Mouse (Mus musculus) adrenal gland, postnatal 36 days (tissue): Measurements from ENCODE around the gene Gstp2. TPM values are rescaled to one million over a fixed set of nuclear protein-coding genes. Genes with fewer than 3 reads are reported as not detected.
"Not testable (repeated sequence)": the region's sequence is repeated elsewhere in the genome, so short reads cannot be mapped to it uniquely, and the experiment has no call there.

Experiments used
- DNase-seq, 2 experiments: peaks; one replicate each; pipeline ENCODE4 v3.0.0; 2021; ENCODE audit warnings: mixed read lengths in 1 of 2
- total RNA-seq, 2 experiments: library from RNA; stranded (reverse); gene quantifications; 2 replicates each; pipeline ENCODE4 v1.2.3; 2021

Gstp2 gene
- total RNA-seq, 2 experiments from 2014 or later: 56.1 to 59.7 TPM

DNA sequence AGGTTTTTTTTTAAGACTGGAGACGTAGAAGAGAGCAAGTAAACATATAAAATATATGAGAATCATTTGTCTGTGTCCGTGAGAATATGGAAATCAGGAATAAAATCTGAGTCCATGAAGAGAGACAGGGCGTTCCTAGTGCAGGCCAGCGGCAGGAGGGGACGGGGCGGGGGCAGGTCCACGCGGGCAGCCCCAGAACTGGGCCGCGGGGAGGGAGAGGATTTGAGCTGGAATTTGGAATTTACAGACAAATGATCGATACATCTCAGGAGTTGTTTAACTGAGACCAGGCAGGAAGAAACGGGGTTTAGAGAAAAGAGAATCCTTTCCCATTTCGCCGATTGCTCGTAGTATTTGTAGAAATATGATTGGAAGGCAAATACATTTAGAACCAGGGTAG is 24.5 kb upstream of the Gstp2 start:
- DNase-seq: no peak

DNA sequence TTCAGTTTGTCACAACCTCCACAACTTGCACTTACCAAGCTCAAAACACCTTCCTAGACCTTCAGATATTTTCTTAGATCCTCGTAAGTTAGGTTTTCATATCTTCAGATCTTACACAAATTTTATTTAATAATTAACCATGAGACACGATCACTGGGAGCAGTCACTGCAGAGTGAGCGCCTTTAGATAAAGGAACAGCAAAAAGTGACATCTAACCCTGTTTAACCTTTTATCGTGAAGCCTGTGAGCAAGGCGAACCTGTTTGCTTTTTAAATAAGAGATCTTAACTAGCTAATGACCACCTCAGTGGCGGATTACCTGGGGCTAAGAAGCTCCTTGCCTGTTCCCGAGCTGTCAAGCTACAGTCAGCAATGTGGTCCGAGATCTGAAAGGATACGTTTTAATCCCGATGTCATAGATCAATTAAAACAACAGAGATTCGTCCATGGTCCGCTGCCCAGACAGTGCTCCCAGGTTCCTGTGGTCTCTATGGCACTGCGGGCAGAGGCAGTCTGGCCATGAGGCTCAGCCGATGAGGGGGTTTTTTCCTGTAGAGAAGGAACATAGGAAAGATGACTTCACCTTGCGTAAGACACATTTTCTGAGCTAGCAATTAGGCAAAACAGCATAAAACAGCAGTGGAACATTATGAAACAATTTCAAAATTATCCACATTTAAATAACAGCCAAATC is 23.0 kb upstream of the Gstp2 start:
- no peak for DNase-seq

- DNase-seq: not testable (repeated sequence)
These were observed 22.4 kb upstream of the Gstp2 start for GRCm38 (mm10) chr19:4068242-4068641.

DNA sequence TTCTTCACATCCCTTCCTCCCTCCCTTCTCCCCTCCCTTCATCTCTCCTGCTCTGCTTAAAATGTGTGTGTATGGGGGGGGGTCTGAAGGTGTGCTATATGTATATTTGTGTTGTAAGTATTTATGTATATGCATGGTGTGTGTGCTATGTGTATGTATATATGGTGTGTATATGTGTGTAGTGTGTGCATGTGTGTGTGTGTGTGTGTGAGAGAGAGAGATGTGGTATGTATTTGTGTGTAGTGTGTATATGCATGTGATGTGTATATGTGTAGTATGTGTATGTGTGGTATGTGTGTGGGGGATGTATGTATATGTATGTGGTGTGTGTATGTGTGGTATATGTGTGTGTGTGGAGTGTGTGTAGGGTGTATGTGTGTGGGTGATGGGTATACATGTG is 21.1 kb upstream of the Gstp2 start:
- no peak for DNase-seq

- no peak for DNase-seq
These were observed 20.5 kb upstream of the Gstp2 start for GRCm38 (mm10) chr19:4066280-4066679.

GRCm38 (mm10) chr19:4064501-4064900 is 18.7 kb upstream of the Gstp2 start:
- DNase-seq: not testable (repeated sequence)

DNA sequence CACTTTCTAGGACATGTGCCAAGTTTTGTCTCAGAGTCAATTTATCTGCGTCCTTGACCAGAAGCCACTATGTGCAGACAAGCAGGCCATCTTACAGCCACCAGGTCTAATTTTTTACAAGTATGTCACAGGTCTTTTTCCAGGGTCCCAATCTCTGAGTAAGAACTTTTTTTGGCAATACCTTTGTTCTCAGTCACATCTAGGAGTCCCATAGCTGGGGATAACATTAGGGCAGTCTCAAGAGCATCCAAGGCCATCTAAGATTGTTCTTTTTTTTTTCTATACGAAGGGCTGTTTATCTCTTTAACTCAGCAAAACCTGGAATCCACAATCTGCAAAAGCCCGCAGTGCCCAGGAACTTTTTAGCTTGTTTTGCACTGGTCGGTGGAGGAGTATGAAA is 17.5 kb upstream of the Gstp2 start:
- not testable (repeated sequence) for DNase-seq

DNA sequence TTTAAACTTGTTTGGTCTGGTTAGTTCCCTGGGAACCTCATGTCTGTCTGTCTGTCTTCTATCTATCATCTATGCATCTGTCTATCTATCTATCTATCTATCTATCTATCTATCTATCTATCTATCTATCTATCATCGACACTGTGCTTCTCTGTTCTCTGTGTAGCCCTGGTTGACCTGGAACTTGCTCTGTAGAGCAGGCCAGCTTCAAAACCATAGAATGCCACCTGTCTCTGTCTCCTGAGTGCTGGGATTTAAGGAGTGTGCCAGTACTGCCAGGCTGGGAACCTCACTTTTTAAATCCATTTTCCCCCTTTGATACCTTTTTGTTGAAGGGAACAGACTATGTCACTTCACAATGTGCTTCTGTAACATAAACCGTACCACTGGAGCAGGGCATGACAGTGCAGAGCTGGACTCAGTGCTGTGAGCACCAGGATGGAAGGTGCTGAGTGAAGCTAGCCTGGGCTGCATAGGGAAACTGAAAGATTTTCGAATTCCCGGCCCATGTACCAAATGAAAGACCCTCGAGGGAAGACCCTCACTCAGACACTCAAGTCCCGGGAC is 15.2 kb upstream of the Gstp2 start:
- no peak for DNase-seq

DNA sequence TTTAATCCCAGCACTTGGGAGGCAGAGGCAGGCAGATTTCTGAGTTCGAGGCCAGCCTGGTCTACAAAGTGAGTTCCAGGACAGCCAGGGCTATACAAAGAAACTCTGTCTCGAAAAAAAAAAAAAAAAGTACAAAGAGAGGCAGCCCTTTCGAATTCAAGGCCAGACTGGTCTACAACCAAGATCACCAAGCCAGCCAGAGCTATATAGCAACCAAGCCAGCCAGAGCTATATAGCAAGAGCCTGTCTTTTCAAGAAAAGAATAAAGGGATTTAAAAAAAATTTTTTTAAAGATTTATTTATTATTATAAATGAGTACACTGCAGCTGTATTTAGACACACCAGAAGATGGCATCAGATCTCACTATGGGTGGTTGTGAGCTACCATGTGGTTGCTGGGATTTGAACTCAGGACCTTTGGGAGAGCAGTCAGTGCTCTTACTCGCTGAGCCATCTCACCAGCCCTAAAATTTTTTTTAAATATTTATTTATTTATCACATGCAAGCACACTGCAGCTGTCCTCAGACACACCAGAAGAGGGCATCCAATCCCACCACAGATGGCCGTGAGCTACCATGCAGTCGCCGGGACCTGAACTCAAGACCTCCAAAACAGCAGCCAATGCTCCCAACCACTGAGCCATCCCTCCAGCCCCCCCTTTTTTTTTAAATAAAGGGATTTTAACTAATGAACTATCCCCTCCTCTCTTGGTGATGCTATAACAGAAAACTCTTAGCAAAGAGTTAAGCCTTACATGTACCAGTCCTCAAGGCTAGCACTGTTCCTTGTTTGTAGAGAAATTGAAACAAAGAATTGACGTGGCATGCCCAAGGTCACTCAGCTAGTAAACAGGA is 14.4 kb upstream of the Gstp2 start:
- not testable (repeated sequence) for DNase-seq

GRCm38 (mm10) chr19:4059069-4059740 is 13.4 kb upstream of the Gstp2 start, which contains the start of gene Gstp3:
Gene Gstp3 (minus strand): TSS chr19:4059569.
- no peak for DNase-seq

GRCm38 (mm10) chr19:4058581-4058980 is 12.8 kb upstream of the Gstp2 start:
- DNase-seq: peak; percentile 54 to 67

DNA sequence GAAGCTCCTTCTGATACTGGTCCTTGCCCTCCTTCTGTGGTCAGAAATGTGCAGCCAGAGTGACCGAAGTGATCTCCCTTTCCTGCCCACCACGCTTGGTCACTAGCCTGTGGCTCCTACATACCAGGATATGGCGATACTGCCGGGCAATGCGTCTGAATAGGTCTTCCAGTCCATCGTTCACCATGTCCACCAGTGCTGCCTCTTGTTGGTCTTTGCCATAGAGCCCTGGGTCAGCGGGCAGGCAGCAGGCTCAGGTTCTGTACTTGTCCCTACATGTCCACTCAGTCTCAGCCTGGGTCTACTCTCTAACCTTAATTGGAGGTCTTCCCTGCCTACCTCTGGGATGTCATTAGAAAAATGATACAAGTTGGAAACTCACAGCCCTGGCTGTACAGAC is 12.1 kb upstream of the Gstp2 start:
- DNase-seq: no peak

DNA sequence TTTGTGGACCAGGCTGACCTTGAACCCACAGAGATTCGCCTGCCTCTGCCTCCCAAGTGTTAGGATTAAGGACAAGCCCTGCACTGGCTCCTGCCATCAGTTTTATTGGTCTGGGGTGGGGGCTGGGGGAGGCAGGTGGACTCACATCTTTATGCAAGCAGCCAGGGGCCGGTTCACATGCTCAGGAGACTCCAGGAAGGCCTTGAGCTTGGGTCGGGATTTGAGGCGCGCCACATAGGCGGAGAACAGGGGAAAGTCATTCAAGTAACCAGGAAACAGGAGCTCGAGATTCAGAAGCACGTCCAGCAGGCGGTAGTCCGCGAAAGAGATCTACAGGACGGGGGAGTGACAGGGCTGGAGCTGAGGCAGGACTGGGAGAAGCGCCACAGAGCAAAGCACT is 11.6 kb upstream of the Gstp2 start:
- DNase-seq: no peak

GRCm38 (mm10) chr19:4056727-4057126 is 10.9 kb upstream of the Gstp2 start:
- no peak for DNase-seq

DNA sequence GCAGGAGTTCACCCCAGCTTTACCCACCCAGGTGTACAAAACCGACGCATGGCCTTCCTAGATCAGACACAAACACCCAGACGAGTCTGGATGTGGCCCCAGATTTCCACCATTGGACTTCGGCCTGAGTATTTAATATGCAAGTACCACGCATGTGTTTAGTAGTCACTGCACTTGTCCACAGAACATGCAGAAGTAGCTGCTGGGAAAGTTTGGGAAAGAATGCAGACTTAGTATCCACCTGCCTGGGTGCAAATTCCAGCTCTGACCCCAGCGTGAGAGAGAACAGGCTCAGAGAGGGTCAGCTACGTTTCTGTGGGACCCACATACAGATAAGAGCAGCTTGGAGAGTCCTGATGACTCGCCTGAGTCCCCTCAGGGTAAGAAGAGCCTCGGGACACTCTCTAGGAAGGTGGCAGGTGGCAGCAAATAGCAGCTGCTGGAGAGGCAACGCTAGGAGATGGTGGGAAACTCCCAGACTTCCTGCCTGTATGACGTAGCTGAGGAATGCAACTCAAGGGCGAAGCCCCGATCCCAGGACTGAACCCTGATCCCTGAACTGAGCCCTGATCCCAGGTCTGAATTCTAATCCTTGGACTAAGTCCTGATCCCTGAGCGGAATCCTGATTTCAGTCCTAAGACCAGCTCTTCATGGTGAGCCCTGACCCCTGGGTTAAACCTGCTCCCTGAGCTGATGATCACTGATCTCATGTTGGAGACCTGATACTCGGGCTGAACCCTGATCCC is 10.3 kb upstream of the Gstp2 start:
- no peak for DNase-seq

DNA sequence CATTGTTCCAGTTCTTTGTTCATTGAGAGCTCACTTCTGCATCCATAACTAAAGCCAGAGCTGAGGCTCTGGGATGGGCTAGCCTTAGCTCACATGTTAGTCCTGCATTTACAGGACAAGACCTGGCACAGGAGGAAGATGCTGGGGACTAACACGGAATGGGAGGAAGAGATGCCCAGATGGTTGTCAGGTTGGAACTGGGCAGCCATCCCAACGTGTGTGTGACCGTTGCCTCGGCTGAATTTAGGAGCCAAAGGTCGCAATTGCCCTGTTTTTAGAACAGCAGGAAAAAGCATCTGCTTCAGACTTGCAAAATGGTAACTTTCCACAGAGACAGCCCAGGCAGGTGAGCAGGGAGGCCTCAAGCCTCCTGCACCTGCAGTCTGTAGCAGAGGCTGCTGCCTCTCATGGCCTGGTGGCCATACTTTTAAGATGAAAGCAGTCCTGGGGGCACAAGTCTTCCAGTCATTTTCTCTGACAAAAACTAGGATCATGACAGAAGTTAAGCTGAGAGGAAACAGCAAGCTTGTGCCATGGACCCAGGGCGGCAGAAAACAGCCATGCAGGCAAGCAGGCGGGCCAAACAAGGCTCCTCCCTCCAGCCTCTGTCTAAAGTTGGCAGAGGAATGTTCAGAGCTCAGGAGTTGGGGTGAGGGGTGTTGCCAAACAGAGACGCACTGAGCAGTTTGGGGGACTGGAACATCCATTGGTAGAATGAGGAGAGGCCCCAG is 9.6 kb upstream of the Gstp2 start:
- DNase-seq: no peak

- DNase-seq: no peak
These were observed 8.8 kb upstream of the Gstp2 start for GRCm38 (mm10) chr19:4054613-4055012.

DNA sequence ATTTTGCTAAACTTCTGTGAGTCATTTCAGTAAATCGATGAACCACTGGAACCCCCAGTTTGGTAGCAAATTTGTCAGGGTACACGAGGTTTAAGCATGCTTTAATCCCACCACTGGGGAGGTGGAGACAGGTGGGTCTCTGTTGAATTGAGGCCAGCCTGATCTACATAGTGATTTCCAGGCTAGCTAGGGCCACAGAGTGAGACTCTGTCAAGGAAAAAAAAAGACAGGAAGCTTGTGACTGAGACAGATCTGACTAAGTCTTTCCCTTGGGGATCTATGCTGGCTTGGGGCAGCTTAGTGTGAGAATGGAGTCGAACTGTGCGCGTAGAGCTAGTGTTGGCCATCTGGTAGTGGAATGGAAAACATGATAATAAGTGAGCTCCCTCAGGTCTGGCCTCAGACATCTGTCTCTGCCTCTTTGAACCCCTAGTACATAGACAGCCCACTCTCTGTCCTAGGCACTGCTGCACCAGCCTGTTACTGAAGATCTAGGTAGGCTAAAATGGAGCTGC is 6.8 kb upstream of the Gstp2 start:
- no peak for DNase-seq

DNA sequence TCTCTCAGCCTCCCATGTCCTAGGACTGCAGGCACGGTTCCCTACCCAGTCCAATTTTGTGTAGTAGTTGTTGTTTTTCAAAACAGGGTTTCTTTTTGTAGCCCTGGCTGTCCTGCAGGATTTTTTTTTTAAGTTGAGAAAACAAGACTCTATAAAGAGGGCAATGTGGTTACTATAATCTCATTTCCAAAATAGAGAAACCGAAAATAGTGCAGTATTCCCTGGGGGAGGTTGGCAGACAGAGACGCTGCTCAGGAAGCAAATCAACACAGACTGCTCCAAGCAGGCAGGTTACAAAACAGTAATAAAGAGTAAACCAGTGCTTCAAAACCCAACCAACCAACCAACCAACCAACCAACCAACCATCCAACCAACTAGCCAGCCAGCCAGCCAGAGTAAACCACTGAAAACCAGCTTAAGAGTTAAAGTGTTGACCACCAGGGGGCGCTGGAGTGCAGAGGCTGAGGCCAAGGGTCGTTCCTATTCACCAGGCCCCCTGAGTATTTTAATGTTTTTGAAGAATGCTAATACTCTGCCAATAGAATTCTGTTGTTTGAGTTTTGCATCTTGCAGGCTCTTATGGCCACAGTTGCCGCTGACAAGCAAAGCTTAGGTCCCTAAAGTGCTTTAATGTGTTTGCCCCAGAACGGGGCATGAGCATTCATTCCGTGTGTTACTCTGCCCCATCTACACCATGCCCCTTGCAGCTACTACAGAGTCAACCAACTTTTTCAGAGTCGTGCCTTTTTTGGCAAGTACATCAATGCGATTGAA is 6.1 kb upstream of the Gstp2 start:
- peak; percentile 71 to 77 for DNase-seq

DNA sequence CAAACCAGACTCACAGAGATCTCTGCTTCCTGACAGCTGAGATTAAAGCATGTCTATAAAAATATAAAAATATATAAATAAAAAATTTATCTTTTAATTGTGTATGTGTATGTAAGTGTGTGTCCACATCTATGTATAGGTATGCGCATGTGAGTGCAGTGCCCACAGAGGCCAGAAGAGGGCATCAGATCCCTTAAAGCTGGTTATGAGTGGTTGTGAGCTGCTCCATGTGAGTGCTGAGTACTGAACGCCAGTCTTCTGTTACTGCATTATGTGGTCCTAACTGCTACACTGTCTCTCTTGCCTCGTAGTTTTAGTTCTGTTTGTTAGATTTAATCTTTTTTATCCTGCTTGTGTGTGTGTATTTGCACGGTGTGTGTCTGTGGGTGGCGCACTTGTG is 5.2 kb upstream of the Gstp2 start:
- no peak for DNase-seq
